Mouse (Mus musculus) forebrain, embryonic 11.5 days (tissue): ENCODE results near the gene BC048562. TPM values are rescaled to one million over a fixed set of nuclear protein-coding genes. Genes with fewer than 3 reads are reported as not detected.

Experiments
- polyA plus RNA-seq: library from polyadenylated mRNA; unstranded; fragments of >200 nt; fragmentation: Nextera tagmentation; extraction: Ambion mirVana; gene quantifications from 2 replicates; pipeline ENCODE4 v1.2.1, GENCODE M21; 2014

The BC048562 gene
- polyA plus RNA-seq, 1 experiment from 2014 or later: not detected

Other genes with a start within 250 kb of the BC048562 start
- 2.5 and 3.0 TPM in 2 replicates for gene Bsn, start 246.1 kb upstream of the BC048562 start, polyA plus RNA-seq
- 77.1 and 82.0 TPM in 2 replicates for gene Dag1, start 172.5 kb upstream of the BC048562 start, polyA plus RNA-seq
- gene Nicn1, start 146.1 kb upstream of the BC048562 start, polyA plus RNA-seq: 46.8 and 61.8 TPM in 2 replicates
- 25.1 and 25.9 TPM in 2 replicates for gene Amt, start 139.6 kb upstream of the BC048562 start, polyA plus RNA-seq
- gene Rhoa, start 130.4 kb upstream of the BC048562 start, polyA plus RNA-seq: 298 and 303 TPM in 2 replicates
- 20.8 and 25.5 TPM in 2 replicates for gene Tcta, start 130.3 kb upstream of the BC048562 start, polyA plus RNA-seq
- gene Gpx1, start 97.6 kb upstream of the BC048562 start, polyA plus RNA-seq: 740 and 778 TPM in 2 replicates
- 131 and 138 TPM in 2 replicates for gene Usp4, start 88.6 kb upstream of the BC048562 start, polyA plus RNA-seq
- 0.80 and 1.3 TPM in 2 replicates for gene 1700102P08Rik, start 43.7 kb upstream of the BC048562 start, polyA plus RNA-seq
- gene Ccdc36, start 8.0 kb upstream of the BC048562 start, polyA plus RNA-seq: 0.69 and 0.89 TPM in 2 replicates
- gene Ccdc71, start 24.0 kb downstream of the BC048562 start, polyA plus RNA-seq: 42.5 and 45.2 TPM in 2 replicates
- gene Klhdc8b, start 25.1 kb downstream of the BC048562 start, polyA plus RNA-seq: 49.5 and 53.9 TPM in 2 replicates
- 31.8 and 40.9 TPM in 2 replicates for gene Lamb2, start 43.3 kb downstream of the BC048562 start, polyA plus RNA-seq
- gene Usp19, start 54.1 kb downstream of the BC048562 start, polyA plus RNA-seq: 84.0 and 90.0 TPM in 2 replicates
- gene Qars, start 71.2 kb downstream of the BC048562 start, polyA plus RNA-seq: 107 and 116 TPM in 2 replicates
- 174 and 183 TPM in 2 replicates for gene Qrich1, start 80.3 kb downstream of the BC048562 start, polyA plus RNA-seq
- 197 and 199 TPM in 2 replicates for gene Impdh2, start 123.8 kb downstream of the BC048562 start, polyA plus RNA-seq
- 50.1 and 53.2 TPM in 2 replicates for gene Ndufaf3, start 131.0 kb downstream of the BC048562 start, polyA plus RNA-seq
- 176 and 195 TPM in 2 replicates for gene Dalrd3, start 133.4 kb downstream of the BC048562 start, polyA plus RNA-seq
- gene Wdr6, start 142.3 kb downstream of the BC048562 start, polyA plus RNA-seq: 196 TPM in 2 replicates
- 11.9 and 12.6 TPM in 2 replicates for gene P4htm, start 161.2 kb downstream of the BC048562 start, polyA plus RNA-seq
- 61.1 and 62.1 TPM in 2 replicates for gene Arih2, start 212.9 kb downstream of the BC048562 start, polyA plus RNA-seq
- 22.6 and 26.0 TPM in 2 replicates for gene Slc25a20, start 225.6 kb downstream of the BC048562 start, polyA plus RNA-seq